Mouse (Mus musculus) liver, postnatal 0 days (tissue): ENCODE results near the gene Zfp12.

ENCODE experiments used
- CTCF ChIP-seq: sonication (generic); IDR thresholded peaks from 2 replicates; pipeline ENCODE4 v1.5.1; 2016; ENCODE audit warnings: antibody characterized with exemption, low read depth
- EP300 ChIP-seq: IDR thresholded peaks from 2 replicates; pipeline ENCODE4 v1.6.1; 2016; ENCODE audit warnings: antibody characterized with exemption, low read depth, mild to moderate bottlenecking

GRCm38 (mm10) chr5:143255802-143256201 lies 20.8 kb downstream of the Zfp12 start:
- no peak for TF ChIP-seq CTCF
- TF ChIP-seq EP300, result no peak
